Mouse (Mus musculus): Measurements from ENCODE around the gene Setdb1.
A peak's percentile ranks its signal among the peaks of the same experiment; 100 is the strongest.

The Setdb1 gene

DNA sequence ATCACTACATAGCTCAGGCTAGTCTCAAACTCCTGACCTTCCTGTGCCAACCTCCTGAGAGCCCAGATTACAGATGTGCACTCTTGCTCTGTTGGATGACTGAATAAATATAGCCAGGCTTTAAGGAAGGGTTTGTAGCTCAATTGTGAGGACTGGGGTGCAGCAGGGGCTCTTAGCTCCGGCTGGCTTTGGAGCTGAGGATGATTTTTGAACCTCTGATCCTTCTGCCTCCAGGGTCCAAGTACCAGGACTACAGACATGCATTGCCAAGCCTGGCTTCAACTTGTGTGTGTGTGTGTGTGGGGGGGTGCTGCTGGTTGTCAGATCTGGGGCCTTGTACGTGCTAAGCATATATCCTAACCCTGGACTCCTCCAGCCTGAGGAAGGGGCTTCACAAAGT, 64.1 kb downstream of the Setdb1 start:
- no peak for DNase-seq (ENCODE audit: low read depth, low spot score)

DNA sequence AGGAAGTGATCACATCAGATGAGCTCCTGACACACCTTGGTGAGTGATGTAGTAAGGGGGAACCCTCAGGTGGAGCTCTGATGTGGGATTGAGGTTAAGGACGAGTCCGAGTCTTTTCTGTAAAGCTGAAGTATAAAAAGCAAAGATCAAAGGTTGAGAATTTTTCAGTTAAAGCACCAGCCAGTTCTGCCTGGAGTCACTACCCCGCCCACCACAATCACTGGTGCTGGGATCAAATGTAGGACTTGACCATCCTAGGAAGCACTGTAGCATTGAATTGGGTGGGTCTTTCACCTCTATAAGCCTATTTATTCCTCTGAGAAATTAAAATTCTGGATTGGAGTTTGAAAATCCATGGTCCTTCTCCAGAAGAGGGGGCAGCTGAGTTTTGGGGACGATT, 66.0 kb downstream of the Setdb1 start:
- DNase-seq (ENCODE audit: low read depth, low spot score): no peak

- DNase-seq (ENCODE audit: low read depth, low spot score): peak; percentile 56
These were observed 66.8 kb downstream of the Setdb1 start for GRCm38 (mm10) chr3:95290156-95290555.

- no peak for DNase-seq (ENCODE audit: low read depth, low spot score)
These were observed 67.6 kb downstream of the Setdb1 start for GRCm38 (mm10) chr3:95289419-95289818.

DNA sequence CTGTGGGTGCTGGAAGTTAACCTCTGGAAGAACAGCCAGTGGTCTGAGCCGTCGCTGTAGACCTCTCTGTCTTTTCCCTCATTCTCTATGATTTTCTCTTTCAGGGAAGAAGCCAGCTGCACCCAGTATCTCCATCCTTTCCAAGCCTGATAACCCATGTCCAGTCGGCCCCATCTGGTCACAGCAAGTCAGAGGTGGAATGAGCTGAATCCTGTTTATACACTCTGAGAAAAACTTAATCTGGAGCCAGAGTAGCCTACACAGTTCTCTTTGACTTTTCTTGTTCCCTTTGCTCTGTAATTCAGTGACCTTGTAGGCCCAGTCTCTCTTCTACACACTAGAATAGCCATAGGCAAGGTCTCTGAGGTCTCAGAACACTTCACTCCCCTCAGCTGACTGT, 69.5 kb downstream of the Setdb1 start:
- DNase-seq (ENCODE audit: low read depth, low spot score): no peak

DNA sequence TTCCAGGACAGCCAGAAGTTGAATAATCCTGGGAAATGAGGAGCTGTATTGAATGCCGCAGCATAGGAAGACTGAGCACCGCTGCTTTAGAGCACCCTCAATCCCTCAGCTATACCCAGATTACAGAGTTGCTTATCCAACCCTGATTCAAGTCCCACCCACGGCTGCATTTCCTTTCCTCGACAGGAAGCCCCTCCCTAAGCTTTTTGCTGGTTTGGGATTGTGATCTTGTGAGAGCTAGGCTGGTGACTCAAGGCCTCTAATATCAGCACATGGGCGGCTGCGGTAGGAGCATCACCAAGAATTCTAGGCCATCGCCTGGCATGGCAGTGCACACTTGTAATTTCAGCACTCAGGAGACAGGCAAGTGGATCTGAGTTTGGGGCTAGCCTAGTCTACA, 70.5 kb downstream of the Setdb1 start:
- peak; percentile 55 for DNase-seq (ENCODE audit: low read depth, low spot score)

- DNase-seq (ENCODE audit: low read depth, low spot score): no peak
These were observed 71.0 kb downstream of the Setdb1 start for GRCm38 (mm10) chr3:95286011-95286410.

GRCm38 (mm10) chr3:95285390-95285789, 71.6 kb downstream of the Setdb1 start:
- DNase-seq (ENCODE audit: low read depth, low spot score): no peak

DNA sequence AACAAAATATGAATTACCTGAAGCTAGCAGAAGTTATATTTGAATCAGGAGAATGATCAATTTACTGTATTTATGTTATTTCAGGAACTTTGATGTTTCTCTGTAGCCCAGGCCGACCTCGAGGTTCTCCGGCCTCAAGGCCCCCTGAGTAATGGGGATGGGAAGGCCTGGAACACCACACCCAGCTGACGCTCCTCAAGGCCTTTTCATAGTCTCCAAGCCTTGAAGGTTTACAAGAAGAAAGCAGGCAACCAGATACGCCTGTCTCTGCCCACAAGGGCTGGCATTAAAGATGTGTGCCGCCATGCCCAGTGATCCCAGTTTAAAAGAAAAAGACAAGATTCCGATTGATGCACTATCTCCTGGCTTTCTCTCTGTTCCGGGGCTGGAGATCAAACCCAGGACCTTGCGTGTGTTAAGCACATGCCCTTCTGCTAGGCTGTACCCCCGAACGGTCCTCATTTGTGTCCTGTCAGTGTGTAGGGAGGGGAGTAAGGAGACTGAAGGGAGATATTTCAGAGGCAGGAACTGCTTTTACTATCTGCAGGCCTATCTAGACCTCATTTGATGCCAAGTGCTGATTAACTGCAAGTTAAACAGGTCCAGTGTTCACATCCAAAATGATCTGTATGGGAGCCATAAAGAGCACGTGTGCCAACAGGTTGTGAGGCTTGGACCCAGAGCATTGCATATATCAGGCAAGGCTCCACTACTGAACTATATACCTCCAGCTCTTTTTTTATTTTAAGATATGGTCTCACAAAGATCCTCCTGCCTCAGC, 72.3 kb downstream of the Setdb1 start:
- DNase-seq (ENCODE audit: low read depth, low spot score): no peak

DNA sequence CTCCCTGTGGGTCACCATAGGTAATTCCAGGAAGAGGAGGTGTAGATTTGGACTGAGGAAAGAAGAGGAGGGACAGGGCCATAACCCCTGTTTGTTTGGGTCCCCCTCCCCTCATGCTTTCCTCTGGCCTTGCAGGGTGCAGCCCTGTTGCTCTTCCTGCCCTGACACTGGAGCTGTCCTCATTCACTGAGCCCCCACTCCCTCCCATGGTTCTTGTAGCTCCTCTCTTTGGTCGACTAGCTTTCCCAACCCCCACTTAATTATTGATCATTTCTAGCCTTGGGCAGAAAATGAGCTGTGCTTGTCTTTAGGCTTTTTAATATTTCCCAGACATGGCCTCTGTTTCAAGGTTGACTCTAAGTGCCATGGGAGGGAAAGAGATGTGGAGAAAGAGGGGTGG, 72.9 kb downstream of the Setdb1 start:
- DNase-seq (ENCODE audit: low read depth, low spot score): no peak

DNA sequence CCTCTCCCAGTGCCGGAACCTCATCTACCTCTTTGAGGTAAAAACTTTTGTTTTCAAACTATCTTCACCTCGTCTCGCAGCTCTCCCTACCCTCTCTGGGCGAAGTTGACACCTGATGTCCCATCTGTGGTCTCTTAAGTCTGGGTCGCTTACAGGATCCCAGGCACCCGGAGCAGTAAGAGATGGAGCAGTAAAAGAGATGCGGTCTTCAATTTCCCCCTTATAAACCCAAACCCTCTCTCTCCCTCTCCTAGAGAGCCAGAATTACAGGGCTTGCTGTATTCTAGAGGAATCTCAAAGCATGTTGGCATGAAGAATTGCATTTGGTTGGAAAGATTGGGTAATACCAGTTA, 73.4 kb downstream of the Setdb1 start:
- no peak for DNase-seq (ENCODE audit: low read depth, low spot score)

DNA sequence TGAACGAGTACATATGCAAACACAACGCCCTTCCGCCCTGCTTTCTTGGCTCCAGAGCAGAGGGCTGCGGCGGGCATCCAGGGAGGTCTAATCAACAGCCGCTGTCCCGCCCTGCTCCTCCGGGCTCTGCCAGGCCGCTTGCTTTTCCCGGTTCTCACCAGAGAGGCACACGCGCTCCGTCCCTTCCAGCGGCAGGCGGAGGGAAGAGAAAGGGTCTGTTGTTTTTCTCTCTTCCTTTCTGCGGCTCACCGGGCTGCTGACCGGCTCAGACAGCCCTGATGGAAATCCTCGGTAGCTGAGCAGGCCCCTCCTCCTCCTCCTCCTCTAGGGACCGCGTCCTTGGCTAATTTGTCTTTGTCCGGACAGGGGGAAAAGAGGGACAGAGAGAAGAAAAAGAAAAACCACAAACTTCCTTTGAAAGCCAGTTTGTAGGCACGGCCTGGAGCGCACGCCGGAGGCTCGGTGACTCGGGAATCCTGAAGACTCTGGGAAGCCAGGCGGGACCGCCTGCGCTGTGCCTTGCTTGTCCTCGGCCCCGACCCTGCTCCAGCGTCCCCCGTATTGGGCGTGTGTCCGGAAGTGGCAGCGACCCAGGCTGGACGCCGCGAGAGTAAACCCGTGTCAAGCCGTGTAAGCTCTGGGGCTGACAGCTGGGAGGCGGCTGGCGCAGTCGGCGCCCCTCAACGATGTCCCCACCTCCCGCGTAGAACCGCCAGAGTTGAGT, 74.0 kb downstream of the Setdb1 start:
- peak; percentile 94 for DNase-seq (ENCODE audit: low read depth, low spot score)

- DNase-seq (ENCODE audit: low read depth, low spot score): peak; percentile 25
These were observed 74.6 kb downstream of the Setdb1 start for GRCm38 (mm10) chr3:95282381-95282864.

DNA sequence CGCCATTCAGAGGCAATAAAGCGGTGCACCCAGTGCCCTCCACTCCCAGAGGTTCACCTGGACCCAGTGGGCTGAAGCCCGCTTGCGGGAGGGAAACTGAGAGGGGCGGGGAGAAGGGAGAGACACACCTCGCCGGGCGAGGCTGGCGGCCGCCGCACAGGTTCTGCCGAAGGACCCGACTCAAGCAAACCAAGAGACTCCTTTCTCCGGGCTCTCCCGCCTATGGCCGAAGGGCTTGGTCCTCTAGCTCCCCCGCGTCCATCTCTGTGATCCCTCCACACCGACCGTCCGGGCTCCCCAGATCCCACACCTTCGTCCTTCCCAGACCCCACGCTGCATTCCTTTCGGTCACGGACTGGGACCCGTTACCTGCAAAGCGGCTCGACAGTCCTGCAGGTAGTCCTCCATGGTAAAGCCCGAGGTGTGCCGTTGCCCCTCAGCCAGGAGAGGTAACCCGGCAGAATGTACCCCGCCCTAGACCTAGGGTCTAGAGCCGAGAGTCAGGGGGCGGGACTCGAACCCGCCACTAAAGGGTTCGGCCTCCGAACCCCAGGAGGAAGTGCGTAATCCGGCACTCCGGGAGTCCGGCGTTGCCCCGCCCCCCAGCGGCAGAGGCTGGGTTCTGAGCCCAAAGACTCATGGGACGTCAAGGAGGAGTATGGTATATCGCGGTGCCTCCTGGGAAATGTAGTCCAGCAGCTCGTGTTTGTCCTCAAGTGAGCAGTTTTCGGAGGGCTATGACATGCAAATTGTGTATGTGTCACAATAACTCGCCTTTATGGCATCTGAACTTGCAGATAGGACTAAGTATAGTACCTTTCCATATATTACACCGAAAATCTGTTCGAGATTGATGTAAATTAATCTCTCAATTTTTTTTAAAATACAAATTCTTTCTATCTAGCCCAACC, 75.5 kb downstream of the Setdb1 start, which contains the start of the genes Mindy1 and Prune1:
Gene Mindy1 (plus strand): TSS at position 130 of the 911 bp plus-strand sequence.
Gene Prune1 (minus strand): TSS at position 861 of the 911 bp plus-strand sequence.
- peak; percentile 99 for DNase-seq (ENCODE audit: low read depth, low spot score)

- peak; percentile 25 for DNase-seq (ENCODE audit: low read depth, low spot score)
These were observed 76.3 kb downstream of the Setdb1 start for GRCm38 (mm10) chr3:95280747-95281146.

GRCm38 (mm10) chr3:95277149-95277551, 79.9 kb downstream of the Setdb1 start:
- DNase-seq (ENCODE audit: low read depth, low spot score): peak; percentile 62

GRCm38 (mm10) chr3:95276428-95276934, 80.5 kb downstream of the Setdb1 start:
- DNase-seq (ENCODE audit: low read depth, low spot score): peak; percentile 25

GRCm38 (mm10) chr3:95275161-95275560, 81.8 kb downstream of the Setdb1 start:
- no peak for DNase-seq (ENCODE audit: low read depth, low spot score)

- peak; percentile 46 for DNase-seq (ENCODE audit: low read depth, low spot score)
These were observed 82.5 kb downstream of the Setdb1 start for GRCm38 (mm10) chr3:95274453-95274852.
